Mouse (Mus musculus): ENCODE data around the gene Zbp1. TPM values are rescaled to one million over a fixed set of nuclear protein-coding genes. Genes with fewer than 3 reads are reported as not detected.

Zbp1 gene
- total and polyA plus RNA-seq, 3 experiments: 0.47 to 1.2 (median 0.91) TPM

DNA sequence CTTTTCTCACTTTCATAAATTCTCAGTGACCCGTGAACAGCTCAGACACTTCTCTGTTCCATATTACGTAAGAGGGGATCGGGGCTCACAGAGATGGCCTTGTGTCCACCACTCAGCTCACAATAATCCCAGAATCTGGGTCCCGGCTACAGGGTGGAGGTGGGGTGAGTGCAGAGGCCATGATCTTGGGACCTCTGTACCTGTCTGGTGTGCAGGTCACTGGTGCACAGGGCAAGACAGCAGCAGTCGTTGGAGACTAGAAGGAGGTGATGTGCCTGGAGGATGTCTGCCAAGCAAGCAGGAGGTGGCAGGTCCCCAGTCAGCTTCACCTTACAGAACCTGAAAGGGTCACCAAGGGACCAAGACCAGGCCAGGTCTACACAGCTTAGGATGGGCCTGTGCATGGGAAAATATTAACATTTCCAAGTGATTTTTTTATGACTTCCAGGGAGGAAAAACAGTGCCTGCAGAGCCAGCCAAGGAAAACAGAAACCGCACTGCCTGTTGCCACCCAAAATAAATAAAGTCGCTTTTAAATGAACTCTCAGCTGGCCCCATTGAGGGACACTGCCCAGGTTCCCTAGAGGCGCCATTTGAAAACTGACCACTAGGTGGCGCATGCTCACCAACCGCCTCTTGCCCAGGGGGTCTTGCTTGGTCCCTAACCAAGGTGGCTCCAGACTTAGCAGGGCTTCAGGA lies 682 bp upstream of the Zbp1 start:
- Histone ChIP-seq H3K4me3 (no peak overlapping the region), H3K27ac (peak overlapping the region; percentile 40), H3K79me2 (replicated peaks; ENCODE audit: control insufficient read depth, insufficient read depth, low read length) (no peaks in the 10 kb centered on the region)

GRCm38 (mm10) chr2:173217763-173218258 lies 912 bp downstream of the Zbp1 start:
- TF ChIP-seq POLR2A (IDR thresholded peaks at IDR 0.05; ENCODE audit: insufficient read depth, low read depth, low read length) (no peak), CTCF (IDR thresholded peaks at IDR 0.05) (no peak), EP300 (IDR thresholded peaks at IDR 0.05; ENCODE audit: insufficient read depth, low read depth, low read length) (no peak)
- Histone ChIP-seq H3K27ac (no peak overlapping the region), H3K9ac (ENCODE audit: low read depth, low read length) (no peak overlapping the region), H3K79me2 (replicated peaks; ENCODE audit: control insufficient read depth, insufficient read depth, low read length) (no peaks in the 10 kb centered on the region), H3K36me3 (ENCODE audit: control insufficient read depth, insufficient read depth, low read length) (no peaks in the 10 kb centered on the region), H3K27me3 (ENCODE audit: control insufficient read depth, insufficient read depth, low read length) (no peaks in the 10 kb centered on the region), H3K4me3 (no peak overlapping the region), H3K4me1 (ENCODE audit: control insufficient read depth, insufficient read depth, low read length) (peaks cover 6% of the 10 kb centered on the region)
- intact Hi-C loops (cut with DNase I): loop anchor here (2.0 kb wide), 2 partner anchors 31 to 329 kb away; no protein-coding TSS in a partner anchor
- 90% methylated on average over 5 of the region's 5 CpGs for WGBS
- peak; percentile 1 to 14 for DNase-seq

More for the DNA sequence above, 682 bp upstream of the Zbp1 start:
- intact Hi-C loops (cut with DNase I): loop anchor here (2.0 kb wide), 2 partner anchors 33 to 327 kb away; no protein-coding TSS in a partner anchor
- peak; percentile 55 to 63 for DNase-seq
- Histone ChIP-seq H3K4me1 (ENCODE audit: control insufficient read depth, insufficient read depth, low read length) (peaks cover 7% of the 10 kb centered on the region), H3K9ac (ENCODE audit: low read depth, low read length) (no peak overlapping the region), H3K27me3 (ENCODE audit: control insufficient read depth, insufficient read depth, low read length) (no peaks in the 10 kb centered on the region), H3K36me3 (ENCODE audit: control insufficient read depth, insufficient read depth, low read length) (no peaks in the 10 kb centered on the region)
- WGBS: 32% methylated on average over 10 of the region's 10 CpGs
- peak; percentile 81 for TF ChIP-seq CTCF (IDR thresholded peaks at IDR 0.05)
- no peak for TF ChIP-seq POLR2A (IDR thresholded peaks at IDR 0.05; ENCODE audit: insufficient read depth, low read depth, low read length)
- 0 out of 2 replicates have a peak, but pooled peaks have one; percentile 40 for TF ChIP-seq EP300 (IDR thresholded peaks at IDR 0.05; ENCODE audit: insufficient read depth, low read depth, low read length)

DNA sequence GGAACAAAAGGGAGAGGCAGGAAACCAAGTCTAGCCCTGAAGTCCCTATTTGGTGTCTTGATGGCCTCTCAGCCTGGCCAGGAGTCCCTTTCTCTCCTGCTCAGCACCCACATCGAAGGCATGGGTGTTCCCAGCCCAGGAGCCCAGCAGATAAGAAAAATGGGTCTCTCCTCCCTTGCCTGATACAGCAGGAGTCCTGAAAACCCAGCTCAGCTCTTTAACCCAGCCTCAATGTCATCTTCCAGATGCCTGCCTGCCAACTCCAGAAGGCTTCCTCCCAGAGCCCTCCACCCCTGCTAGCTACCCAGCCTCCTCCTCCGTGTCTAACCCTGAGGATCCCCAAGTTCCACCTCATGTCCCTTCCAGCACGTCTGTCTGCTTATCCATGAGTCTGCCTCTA lies 1.5 kb downstream of the Zbp1 start:
- 63% methylated on average over 3 of the region's 3 CpGs for WGBS
- TF ChIP-seq POLR2A (IDR thresholded peaks at IDR 0.05; ENCODE audit: insufficient read depth, low read depth, low read length) (no peak), EP300 (IDR thresholded peaks at IDR 0.05; ENCODE audit: insufficient read depth, low read depth, low read length) (no peak), CTCF (IDR thresholded peaks at IDR 0.05) (no peak)
- Histone ChIP-seq H3K79me2 (replicated peaks; ENCODE audit: control insufficient read depth, insufficient read depth, low read length) (no peaks in the 10 kb centered on the region), H3K9ac (ENCODE audit: low read depth, low read length) (no peak overlapping the region), H3K4me3 (no peak overlapping the region), H3K36me3 (ENCODE audit: control insufficient read depth, insufficient read depth, low read length) (no peaks in the 10 kb centered on the region), H3K27ac (no peak overlapping the region), H3K4me1 (ENCODE audit: control insufficient read depth, insufficient read depth, low read length) (peaks cover 6% of the 10 kb centered on the region), H3K27me3 (ENCODE audit: control insufficient read depth, insufficient read depth, low read length) (no peaks in the 10 kb centered on the region)
- intact Hi-C loops (cut with DNase I): no loop called here
- DNase-seq: peak; percentile 1 to 12

GRCm38 (mm10) chr2:173216840-173217239 lies 1.9 kb downstream of the Zbp1 start:
- Histone ChIP-seq H3K4me3 (no peak overlapping the region), H3K79me2 (replicated peaks; ENCODE audit: control insufficient read depth, insufficient read depth, low read length) (no peaks in the 10 kb centered on the region), H3K9ac (ENCODE audit: low read depth, low read length) (no peak overlapping the region), H3K27me3 (ENCODE audit: control insufficient read depth, insufficient read depth, low read length) (no peaks in the 10 kb centered on the region), H3K36me3 (ENCODE audit: control insufficient read depth, insufficient read depth, low read length) (no peaks in the 10 kb centered on the region), H3K4me1 (ENCODE audit: control insufficient read depth, insufficient read depth, low read length) (peaks cover 6% of the 10 kb centered on the region), H3K27ac (no peak overlapping the region)
- no peak for TF ChIP-seq EP300 (IDR thresholded peaks at IDR 0.05; ENCODE audit: insufficient read depth, low read depth, low read length)
- 89% methylated on average over 7 of the region's 7 CpGs for WGBS
- peak; percentile 2 to 13 for DNase-seq
- intact Hi-C loops (cut with DNase I): no loop called here

DNA sequence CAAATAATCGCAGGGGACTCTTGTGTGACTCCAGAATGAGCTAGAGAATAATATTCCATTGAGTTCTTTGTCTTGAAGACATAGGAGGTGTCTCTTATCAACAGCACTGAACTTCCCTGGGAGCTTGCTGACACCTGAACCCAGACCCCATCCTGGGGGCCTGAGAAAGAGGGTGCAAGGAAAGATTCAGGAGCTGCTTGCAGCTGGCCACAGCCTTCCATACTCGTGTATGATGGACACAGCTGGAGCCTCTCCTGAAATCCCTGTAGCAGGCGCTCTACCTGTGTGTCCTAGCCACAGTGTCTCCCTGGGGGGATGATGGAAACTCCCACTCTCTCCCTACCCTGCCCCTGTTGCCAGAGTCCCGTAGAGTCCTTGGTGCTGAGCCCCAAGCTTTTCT lies 6.5 kb downstream of the Zbp1 start:
- H3K36me3 ChIP-seq (ENCODE audit: control insufficient read depth, insufficient read depth, low read length): no peaks in the 10 kb centered on the region
- TF ChIP-seq CTCF (IDR thresholded peaks at IDR 0.05) (no peak), EP300 (IDR thresholded peaks at IDR 0.05; ENCODE audit: insufficient read depth, low read depth, low read length) (no peak), POLR2A (IDR thresholded peaks at IDR 0.05; ENCODE audit: insufficient read depth, low read depth, low read length) (no peak)
- H3K27me3 ChIP-seq (ENCODE audit: control insufficient read depth, insufficient read depth, low read length): no peaks in the 10 kb centered on the region
- H3K4me1 ChIP-seq (ENCODE audit: control insufficient read depth, insufficient read depth, low read length): no peaks in the 10 kb centered on the region
- WGBS: 73% methylated on average over 4 of the region's 4 CpGs
- no peak overlapping the region for H3K4me3 ChIP-seq
- intact Hi-C loops (cut with DNase I): no loop called here
- DNase-seq: no peak
- no peak overlapping the region for H3K9ac ChIP-seq (ENCODE audit: low read depth, low read length)
- no peaks in the 10 kb centered on the region for H3K79me2 ChIP-seq (replicated peaks; ENCODE audit: control insufficient read depth, insufficient read depth, low read length)
- H3K27ac ChIP-seq: no peak overlapping the region

DNA sequence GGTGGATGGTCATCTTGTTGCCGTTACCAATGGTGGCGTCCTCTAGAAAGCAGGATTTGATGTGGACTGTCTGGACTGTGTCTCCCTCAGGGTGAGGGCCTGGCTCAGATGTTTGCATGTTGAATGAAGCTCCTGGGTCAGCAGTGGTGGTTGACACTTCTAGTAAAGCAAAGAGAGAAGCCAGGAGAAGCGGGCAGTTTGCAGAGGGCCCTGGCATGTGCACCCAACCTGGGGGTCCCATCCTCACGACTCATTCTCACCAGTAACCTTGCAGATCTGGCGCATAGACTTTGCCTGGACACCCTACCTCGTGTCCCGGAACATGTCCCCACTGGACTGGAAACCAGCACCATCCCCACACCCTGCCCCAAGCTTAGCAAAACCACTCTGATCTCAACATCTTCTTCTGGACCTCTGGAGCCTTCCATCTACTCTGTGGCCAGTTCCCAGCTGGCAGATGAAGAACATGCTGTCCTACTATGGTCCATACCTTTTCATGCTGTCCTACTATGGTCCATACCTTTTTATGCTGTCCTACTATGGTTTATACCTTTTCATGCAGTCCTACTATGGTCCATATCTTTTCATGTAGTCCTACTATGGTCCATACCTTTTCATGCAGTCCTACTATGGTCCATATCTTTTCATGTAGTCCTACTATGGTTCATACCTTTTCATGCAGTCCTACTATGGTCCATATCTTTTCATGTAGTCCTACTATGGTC lies 9.5 kb downstream of the Zbp1 start:
- Histone ChIP-seq H3K4me3 (no peak overlapping the region), H3K27ac (no peak overlapping the region), H3K36me3 (ENCODE audit: control insufficient read depth, insufficient read depth, low read length) (no peaks in the 10 kb centered on the region), H3K27me3 (ENCODE audit: control insufficient read depth, insufficient read depth, low read length) (no peaks in the 10 kb centered on the region), H3K79me2 (replicated peaks; ENCODE audit: control insufficient read depth, insufficient read depth, low read length) (no peaks in the 10 kb centered on the region), H3K4me1 (ENCODE audit: control insufficient read depth, insufficient read depth, low read length) (no peaks in the 10 kb centered on the region), H3K9ac (ENCODE audit: low read depth, low read length) (no peak overlapping the region)
- DNase-seq: no peak
- TF ChIP-seq CTCF (IDR thresholded peaks at IDR 0.05) (no peak), POLR2A (IDR thresholded peaks at IDR 0.05; ENCODE audit: insufficient read depth, low read depth, low read length) (no peak), EP300 (IDR thresholded peaks at IDR 0.05; ENCODE audit: insufficient read depth, low read depth, low read length) (no peak)
- intact Hi-C loops (cut with DNase I): no loop called here
- WGBS: 89% methylated on average over 7 of the region's 7 CpGs
